Mouse (Mus musculus): ENCODE measurements around the gene Ralgps2. TPM values are rescaled to one million over a fixed set of nuclear protein-coding genes. Genes with fewer than 3 reads are reported as not detected.

Gene Ralgps2
- polyA plus RNA-seq, 1 experiment from 2014 or later = 71.2 TPM

- Histone ChIP-seq H3K9me3 (no peaks in the 10 kb centered on the region), H3K4me2 (replicated peaks) (no peak overlapping the region), H3K36me3 (peaks cover 30% of the 10 kb centered on the region), H3K9ac (no peak overlapping the region), H3K27ac (no peak overlapping the region), H3K4me3 (no peak overlapping the region), H3K4me1 (no peaks in the 10 kb centered on the region; the same call in 1 of the 2 replicates), H3K27me3 (no peaks in the 10 kb centered on the region)
- 95% methylated on average over 2 of the region's 2 CpGs for WGBS
- ATAC-seq (ENCODE audit: low FRiP score, low read depth) = no peak
Measured at GRCm38 (mm10) chr1:156885879-156886278, 53.5 kb downstream of the Ralgps2 start.

GRCm38 (mm10) chr1:156884782-156885181, 54.6 kb downstream of the Ralgps2 start:
- Histone ChIP-seq H3K27me3 (no peaks in the 10 kb centered on the region), H3K9me3 (no peaks in the 10 kb centered on the region), H3K4me1 (no peaks in the 10 kb centered on the region; the same call in 1 of the 2 replicates), H3K4me2 (replicated peaks) (no peak overlapping the region), H3K27ac (no peak overlapping the region), H3K36me3 (peaks cover 27% of the 10 kb centered on the region), H3K4me3 (no peak overlapping the region), H3K9ac (no peak overlapping the region)
- WGBS = 74% methylated on average over 2 of the region's 2 CpGs
- no peak for ATAC-seq (ENCODE audit: low FRiP score, low read depth)

GRCm38 (mm10) chr1:156870616-156871015, 68.8 kb downstream of the Ralgps2 start:
- WGBS = 80% methylated on average over 4 of the region's 4 CpGs
- no peak for ATAC-seq (ENCODE audit: low FRiP score, low read depth)

GRCm38 (mm10) chr1:156870028-156870427, 69.4 kb downstream of the Ralgps2 start:
- Histone ChIP-seq H3K4me3 (no peak overlapping the region), H3K9me3 (no peaks in the 10 kb centered on the region), H3K27ac (no peak overlapping the region), H3K9ac (no peak overlapping the region), H3K36me3 (peaks cover 26% of the 10 kb centered on the region), H3K27me3 (no peaks in the 10 kb centered on the region), H3K4me1 (no peaks in the 10 kb centered on the region), H3K4me2 (replicated peaks) (no peak overlapping the region)
- ATAC-seq (ENCODE audit: low FRiP score, low read depth) = no peak
- WGBS = 89% methylated on average over 5 of the region's 5 CpGs

More at GRCm38 (mm10) chr1:156870616-156871015, 68.8 kb downstream of the Ralgps2 start:
- Histone ChIP-seq H3K9ac (no peak overlapping the region), H3K9me3 (no peaks in the 10 kb centered on the region), H3K36me3 (peaks cover 25% of the 10 kb centered on the region), H3K4me3 (no peak overlapping the region), H3K27ac (no peak overlapping the region), H3K4me1 (no peaks in the 10 kb centered on the region), H3K4me2 (replicated peaks) (no peak overlapping the region), H3K27me3 (no peaks in the 10 kb centered on the region)

GRCm38 (mm10) chr1:156864240-156864639, 75.2 kb downstream of the Ralgps2 start:
- WGBS = 69% methylated on average over 3 of the region's 3 CpGs
- Histone ChIP-seq H3K9me3 (no peaks in the 10 kb centered on the region), H3K4me3 (no peak overlapping the region), H3K36me3 (peaks cover 21% of the 10 kb centered on the region), H3K9ac (no peak overlapping the region), H3K4me2 (replicated peaks) (no peak overlapping the region), H3K27ac (peak overlapping the region; percentile 28; the same call in 1 of the 2 replicates), H3K27me3 (no peaks in the 10 kb centered on the region), H3K4me1 (0 out of 2 replicates have a peak, but pooled peaks cover 8% of the 10 kb centered on the region)
- ATAC-seq (ENCODE audit: low FRiP score, low read depth) = no peak

GRCm38 (mm10) chr1:156863726-156864125, 75.7 kb downstream of the Ralgps2 start:
- no peak overlapping the region for H3K9ac ChIP-seq

GRCm38 (mm10) chr1:156861475-156862043, 77.9 kb downstream of the Ralgps2 start:
- no peak for ATAC-seq (ENCODE audit: low FRiP score, low read depth)
- peaks cover 23% of the 10 kb centered on the region for H3K36me3 ChIP-seq
- no peak overlapping the region for H3K4me2 ChIP-seq (replicated peaks)
- H3K4me1 ChIP-seq = 0 out of 2 replicates have a peak, but pooled peaks cover 8% of the 10 kb centered on the region
- 55% methylated on average over 4 of the region's 4 CpGs for WGBS
- no peak overlapping the region for H3K27ac ChIP-seq
- no peak overlapping the region for H3K4me3 ChIP-seq
- H3K27me3 ChIP-seq = no peaks in the 10 kb centered on the region
- H3K9me3 ChIP-seq = no peaks in the 10 kb centered on the region
- H3K9ac ChIP-seq = no peak overlapping the region

More at GRCm38 (mm10) chr1:156863726-156864125, 75.7 kb downstream of the Ralgps2 start:
- peaks cover 24% of the 10 kb centered on the region for H3K36me3 ChIP-seq
- 77% methylated on average over 3 of the region's 3 CpGs for WGBS
- ATAC-seq (ENCODE audit: low FRiP score, low read depth) = no peak
- peak overlapping the region; percentile 28; the same call in 1 of the 2 replicates for H3K27ac ChIP-seq
- no peak overlapping the region for H3K4me3 ChIP-seq
- H3K4me2 ChIP-seq (replicated peaks) = no peak overlapping the region
- H3K4me1 ChIP-seq = 0 out of 2 replicates have a peak, but pooled peaks cover 8% of the 10 kb centered on the region
- no peaks in the 10 kb centered on the region for H3K27me3 ChIP-seq
- no peaks in the 10 kb centered on the region for H3K9me3 ChIP-seq

- WGBS = 85% methylated on average over 8 of the region's 8 CpGs
- H3K9me3 ChIP-seq = no peaks in the 10 kb centered on the region
- no peak overlapping the region for H3K9ac ChIP-seq
- ATAC-seq (ENCODE audit: low FRiP score, low read depth) = no peak
- H3K4me3 ChIP-seq = no peak overlapping the region
- H3K4me2 ChIP-seq (replicated peaks) = no peak overlapping the region
- no peaks in the 10 kb centered on the region for H3K27me3 ChIP-seq
- no peak overlapping the region for H3K27ac ChIP-seq
- H3K36me3 ChIP-seq = peaks cover 13% of the 10 kb centered on the region
- 0 out of 2 replicates have a peak, but pooled peaks cover 8% of the 10 kb centered on the region for H3K4me1 ChIP-seq
Measured at GRCm38 (mm10) chr1:156860266-156860665, 79.2 kb downstream of the Ralgps2 start.

GRCm38 (mm10) chr1:156859711-156860250, 79.6 kb downstream of the Ralgps2 start:
- peaks cover 13% of the 10 kb centered on the region for H3K36me3 ChIP-seq
- H3K27me3 ChIP-seq = no peaks in the 10 kb centered on the region
- no peaks in the 10 kb centered on the region for H3K9me3 ChIP-seq
- 70% methylated on average over 2 of the region's 2 CpGs for WGBS
- H3K9ac ChIP-seq = no peak overlapping the region
- H3K27ac ChIP-seq = no peak overlapping the region
- H3K4me2 ChIP-seq (replicated peaks) = no peak overlapping the region
- H3K4me3 ChIP-seq = no peak overlapping the region
- H3K4me1 ChIP-seq = 0 out of 2 replicates have a peak, but pooled peaks cover 8% of the 10 kb centered on the region
- ATAC-seq (ENCODE audit: low FRiP score, low read depth) = no peak

- H3K4me3 ChIP-seq = no peak overlapping the region
- no peak overlapping the region for H3K4me2 ChIP-seq (replicated peaks)
- H3K27ac ChIP-seq = no peak overlapping the region
- 93% methylated on average over 2 of the region's 2 CpGs for WGBS
- H3K9me3 ChIP-seq = no peaks in the 10 kb centered on the region
- H3K27me3 ChIP-seq = no peaks in the 10 kb centered on the region
- peaks cover 13% of the 10 kb centered on the region for H3K36me3 ChIP-seq
- 0 out of 2 replicates have a peak, but pooled peaks cover 2% of the 10 kb centered on the region for H3K4me1 ChIP-seq
- ATAC-seq (ENCODE audit: low FRiP score, low read depth) = no peak
- no peak overlapping the region for H3K9ac ChIP-seq
Measured at GRCm38 (mm10) chr1:156859156-156859555, 80.3 kb downstream of the Ralgps2 start.

GRCm38 (mm10) chr1:156856666-156857065, 82.8 kb downstream of the Ralgps2 start:
- WGBS = 94% methylated on average over 2 of the region's 2 CpGs
- peaks cover 13% of the 10 kb centered on the region for H3K36me3 ChIP-seq
- H3K4me3 ChIP-seq = no peak overlapping the region
- H3K27me3 ChIP-seq = no peaks in the 10 kb centered on the region
- no peaks in the 10 kb centered on the region for H3K9me3 ChIP-seq
- H3K4me2 ChIP-seq (replicated peaks) = no peak overlapping the region
- H3K27ac ChIP-seq = no peak overlapping the region
- no peak for ATAC-seq (ENCODE audit: low FRiP score, low read depth)
- H3K9ac ChIP-seq = no peak overlapping the region
- H3K4me1 ChIP-seq = peaks cover 16% of the 10 kb centered on the region

GRCm38 (mm10) chr1:156854558-156854957, 84.9 kb downstream of the Ralgps2 start:
- Histone ChIP-seq H3K4me3 (no peak overlapping the region), H3K9ac (no peak overlapping the region), H3K27me3 (no peaks in the 10 kb centered on the region), H3K9me3 (no peaks in the 10 kb centered on the region), H3K27ac (no peak overlapping the region), H3K4me2 (replicated peaks) (no peak overlapping the region), H3K4me1 (peaks cover 16% of the 10 kb centered on the region), H3K36me3 (peaks cover 14% of the 10 kb centered on the region)
- no peak for ATAC-seq (ENCODE audit: low FRiP score, low read depth)
- WGBS = 86% methylated on average over 4 of the region's 4 CpGs
